Mouse (Mus musculus) kidney, embryonic 16.5 days (tissue): ENCODE results near the gene Rfxank. TPM values are rescaled to one million over a fixed set of nuclear protein-coding genes. Genes with fewer than 3 reads are reported as not detected.

Experiments
- microRNA-seq: library from miRNA; unstranded; fragments of <30 nt; microRNA quantifications from one replicate; pipeline ENCODE4, GENCODE M21; 2016
- polyA plus RNA-seq: library from polyadenylated mRNA; unstranded; fragments of >200 nt; fragmentation: Nextera tagmentation; extraction: Ambion mirVana; gene quantifications from 2 replicates; pipeline ENCODE4 v1.2.1, GENCODE M21; 2015

The Rfxank gene
- polyA plus RNA-seq, 1 experiment from 2014 or later: 20.4 TPM

Small RNAs within 50 kb of the gene (microRNA-seq; reads per million reads assigned to microRNA genes)
- gene Mir7066: not detected

Other genes with a start within 250 kb of the Rfxank start
- 3.8 and 3.9 TPM in 2 replicates for gene Tssk6, start 237.0 kb downstream of the Rfxank start, polyA plus RNA-seq
- 197 and 199 TPM in 2 replicates for gene Ndufa13, start 236.6 kb downstream of the Rfxank start, polyA plus RNA-seq
- gene Yjefn3, start 236.4 kb downstream of the Rfxank start, polyA plus RNA-seq: 3.1 and 5.0 TPM in 2 replicates
- 40.6 and 43.3 TPM in 2 replicates for gene Gatad2a, start 142.8 kb downstream of the Rfxank start, polyA plus RNA-seq
- gene Mau2, start 96.4 kb downstream of the Rfxank start, polyA plus RNA-seq: 54.3 and 62.4 TPM in 2 replicates
- gene Sugp1, start 96.3 kb downstream of the Rfxank start, polyA plus RNA-seq: 50.7 and 51.6 TPM in 2 replicates
- gene Tm6sf2, start 66.2 kb downstream of the Rfxank start, polyA plus RNA-seq: 0.94 and 1.3 TPM in 2 replicates
- gene Hapln4, start 55.7 kb downstream of the Rfxank start, polyA plus RNA-seq: not detected in 2 replicates
- gene Ncan, start 18.3 kb downstream of the Rfxank start, polyA plus RNA-seq: 0.10 and 0.31 TPM in 2 replicates
- 32.2 and 35.2 TPM in 2 replicates for gene Nr2c2ap, start 7.8 kb downstream of the Rfxank start, polyA plus RNA-seq
- gene Borcs8, start 345 bp upstream of the Rfxank start, polyA plus RNA-seq: 58.3 and 58.6 TPM in 2 replicates
- 0.24 and 0.49 TPM in 2 replicates for gene Mef2b, start 557 bp upstream of the Rfxank start, polyA plus RNA-seq
- gene Tmem161a, start 33.2 kb upstream of the Rfxank start, polyA plus RNA-seq: 81.7 and 87.8 TPM in 2 replicates
- 5.0 and 6.4 TPM in 2 replicates for gene Slc25a42, start 73.2 kb upstream of the Rfxank start, polyA plus RNA-seq
- gene Sugp2, start 95.1 kb upstream of the Rfxank start, polyA plus RNA-seq: 28.0 and 34.8 TPM in 2 replicates
- gene Armc6, start 95.3 kb upstream of the Rfxank start, polyA plus RNA-seq: 23.8 and 31.5 TPM in 2 replicates
- 74.2 and 81.3 TPM in 2 replicates for gene Homer3, start 143.7 kb upstream of the Rfxank start, polyA plus RNA-seq
- 51.8 and 54.1 TPM in 2 replicates for gene Ddx49, start 163.3 kb upstream of the Rfxank start, polyA plus RNA-seq
- gene Cope, start 163.4 kb upstream of the Rfxank start, polyA plus RNA-seq: 389 and 439 TPM in 2 replicates
- gene Cers1, start 176.6 kb upstream of the Rfxank start, polyA plus RNA-seq: 2.5 and 2.7 TPM in 2 replicates
- 5.5 TPM in 2 replicates for gene Gdf1, start 190.7 kb upstream of the Rfxank start, polyA plus RNA-seq
- gene Upf1, start 214.1 kb upstream of the Rfxank start, polyA plus RNA-seq: 10.6 and 10.9 TPM in 2 replicates
- 0.21 and 1.00 TPM in 2 replicates for gene Comp, start 234.4 kb upstream of the Rfxank start, polyA plus RNA-seq